Mouse (Mus musculus): ENCODE measurements around the gene Trim75. TPM values are rescaled to one million over a fixed set of nuclear protein-coding genes. Genes with fewer than 3 reads are reported as not detected.

The Trim75 gene
- 0.09 and 0.33 TPM in 2 replicates for polyA plus RNA-seq (2021; fragmentation: Nextera tagmentation)
- long read RNA-seq, experiment 1 = 0 reads
- long read RNA-seq, experiment 2 = 0 reads

GRCm38 (mm10) chr8:64987731-64988130, at the start of gene Trim75:
Gene Trim75 (minus strand): TSS chr8:64987831.

GRCm38 (mm10) chr8:65037117-65037533, 49.5 kb upstream of the Trim75 start, which contains the start of gene Apela:
Gene Apela (minus strand): TSS chr8:65037336.

GRCm38 (mm10) chr8:65018423-65018822, 30.8 kb upstream of the Trim75 start, which contains the start of the genes Trim61 and Trim60:
Gene Trim61 (minus strand): TSS chr8:65018523.
Gene Trim60 (minus strand): TSS chr8:65018584.

GRCm38 (mm10) chr8:64946820-64947697, 40.6 kb downstream of the Trim75 start, which contains the start of gene Tmem192:
Gene Tmem192 (plus strand): TSS chr8:64947185.

Other genes with a start within 250 kb of the Trim75 start
- 28.9 and 34.9 TPM in 2 replicates for gene Klhl2, start 137.8 kb downstream of the Trim75 start, polyA plus RNA-seq (2021; fragmentation: Nextera tagmentation)
- gene Tmem192, start 40.6 kb downstream of the Trim75 start, polyA plus RNA-seq (2021; fragmentation: Nextera tagmentation) = 56.8 and 57.7 TPM in 2 replicates
- gene Trim61, start 30.7 kb upstream of the Trim75 start, polyA plus RNA-seq (2021; fragmentation: Nextera tagmentation) = not detected in 2 replicates
- gene Trim60, start 30.8 kb upstream of the Trim75 start, polyA plus RNA-seq (2021; fragmentation: Nextera tagmentation) = not detected in 2 replicates
- not detected in 2 replicates for gene Apela, start 49.5 kb upstream of the Trim75 start, polyA plus RNA-seq (2021; fragmentation: Nextera tagmentation)
- gene Gm10663, start 87.2 kb upstream of the Trim75 start, polyA plus RNA-seq (2021; fragmentation: Nextera tagmentation) = not detected in 2 replicates
- gene BC030870, start 141.7 kb upstream of the Trim75 start, polyA plus RNA-seq (2021; fragmentation: Nextera tagmentation) = not detected in 2 replicates